Mouse (Mus musculus) cerebellum, adult 11-12 months (tissue): Measurements from ENCODE around the gene Apool.

ENCODE experiments used
- DNase-seq: peaks from one replicate; pipeline ENCODE4 v3.0.0; 2022

Gene Apool

DNA sequence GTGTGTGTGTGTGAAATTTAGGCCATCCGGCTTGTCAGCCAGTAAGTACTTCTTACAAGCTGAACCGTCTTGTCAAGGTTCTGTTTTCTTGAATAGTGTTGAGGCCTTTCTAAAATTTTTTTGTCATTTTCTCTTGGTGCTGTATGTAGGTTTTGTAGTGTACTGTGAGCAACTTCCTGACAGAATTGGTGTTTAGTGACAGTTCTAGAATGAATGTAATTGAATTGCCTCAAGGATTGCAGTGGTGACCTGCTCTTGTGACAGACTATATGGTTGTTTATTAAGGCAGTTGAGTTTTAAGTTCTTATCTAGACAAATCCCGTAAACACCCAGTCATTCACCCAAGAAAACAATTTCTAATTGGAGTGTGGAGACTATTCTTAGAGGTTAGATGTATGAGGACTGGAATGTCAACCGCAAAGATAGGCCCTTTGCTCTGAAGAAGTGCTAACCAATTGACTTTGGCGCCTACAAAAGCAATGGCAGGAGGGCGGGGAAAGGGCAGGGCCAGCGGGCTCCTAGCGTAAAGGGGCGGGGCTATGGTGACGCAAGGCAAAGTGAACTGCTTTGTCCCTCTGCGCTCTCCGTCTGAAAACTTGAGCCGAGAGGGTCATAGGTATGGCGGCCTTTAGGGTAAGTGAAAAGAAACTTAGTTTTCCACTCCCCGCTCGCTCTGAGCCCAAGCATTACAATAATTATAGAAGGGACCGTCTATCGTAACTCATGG, at the start of gene Apool:
TSS of gene Apool (plus strand) at position 531 of the 727 bp plus-strand sequence.
- peak; percentile 77 for DNase-seq

DNA sequence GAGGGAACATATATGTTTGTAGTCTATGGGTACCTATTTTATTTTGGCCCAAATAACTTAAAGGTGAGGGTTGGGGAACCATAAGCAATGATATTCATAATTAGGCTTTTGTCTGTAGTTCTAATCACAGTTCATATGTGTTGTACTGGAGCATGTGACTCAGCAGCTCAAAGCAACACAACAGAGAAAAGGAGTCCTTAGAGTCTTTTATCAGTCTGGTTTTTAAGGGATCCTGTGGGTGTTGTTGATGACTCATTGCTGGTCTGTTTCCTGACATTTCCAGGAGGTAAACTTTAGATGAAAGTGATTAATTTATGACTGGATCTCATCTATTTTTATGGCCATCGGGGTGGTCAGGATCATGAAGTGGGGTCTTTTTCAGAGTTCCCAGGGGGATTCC, 37.6 kb upstream of the Apool start:
- no peak for DNase-seq

DNA sequence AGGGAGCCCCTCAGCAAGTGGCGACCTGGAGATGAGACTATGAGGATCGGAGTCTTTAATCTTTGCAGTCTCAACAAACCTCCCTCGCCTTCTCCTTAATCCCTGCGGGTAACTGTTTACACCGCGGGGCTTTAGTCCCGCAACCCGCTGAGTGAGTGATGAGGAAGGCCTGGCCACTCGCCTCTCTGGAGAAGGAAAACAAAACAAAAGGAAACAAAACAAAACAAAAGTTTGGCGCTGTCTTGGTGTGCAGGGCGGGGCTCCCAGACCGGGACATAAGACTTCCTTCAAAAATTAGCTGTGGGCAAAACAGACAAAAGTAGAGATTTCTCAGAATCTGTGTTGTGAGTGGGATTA, 375 bp downstream of the Apool start:
- DNase-seq = no peak

DNA sequence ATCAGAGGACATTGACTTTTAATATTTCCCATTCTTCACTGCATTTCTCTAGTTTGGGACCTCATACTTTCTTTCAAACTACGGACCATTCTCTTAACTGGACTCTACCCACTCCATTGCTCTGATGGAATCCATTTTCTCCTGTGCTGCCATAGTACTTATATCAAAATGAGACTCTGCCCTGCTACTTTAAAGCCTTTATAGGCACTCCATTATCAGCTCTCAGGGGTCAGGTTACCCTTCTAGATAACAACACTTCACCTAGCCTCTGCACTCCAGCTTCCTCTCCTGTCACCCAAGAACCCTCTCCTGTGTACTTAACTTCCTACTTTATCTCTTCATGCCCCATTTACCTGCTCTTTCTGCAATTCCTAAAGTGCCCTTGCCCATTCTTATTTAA, 960 bp downstream of the Apool start:
- no peak for DNase-seq

DNA sequence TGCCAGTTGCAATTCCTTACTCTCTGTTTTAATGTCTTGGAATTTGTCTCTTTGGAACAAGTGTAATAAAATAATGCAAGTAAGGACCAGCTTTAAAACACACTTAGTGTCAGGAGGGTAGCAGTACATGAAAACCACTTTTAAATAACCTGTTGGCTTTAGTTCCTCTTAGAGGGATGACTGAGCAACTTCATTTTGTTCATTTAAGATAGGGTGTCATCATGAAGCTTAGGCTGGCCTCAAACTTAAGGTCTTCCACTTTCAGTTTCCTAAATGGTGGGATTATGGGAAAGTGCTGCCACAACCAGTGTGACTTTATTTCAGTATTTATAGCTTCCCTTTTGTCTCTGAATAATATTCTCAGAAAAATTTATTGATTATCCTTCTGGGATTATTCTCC, 9.1 kb downstream of the Apool start:
- no peak for DNase-seq

DNA sequence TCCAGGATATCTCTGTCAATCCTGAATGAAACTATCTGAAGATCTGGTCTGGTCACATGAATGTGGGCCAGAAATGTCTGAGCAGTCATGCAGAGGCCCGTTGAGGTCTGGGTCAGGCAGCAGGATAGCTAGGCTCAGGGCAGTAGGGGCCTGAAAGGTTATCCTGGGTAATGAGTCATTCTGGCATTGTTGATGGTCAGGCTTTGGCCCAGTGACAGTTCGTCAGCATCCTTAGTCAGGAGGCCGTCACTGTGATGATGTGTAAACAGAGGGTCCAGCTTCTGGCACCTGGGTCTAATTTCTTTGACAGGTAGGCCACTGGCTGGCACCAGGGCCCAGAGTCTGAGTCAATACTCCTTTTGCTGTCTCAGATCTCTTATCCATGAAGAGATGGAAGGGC, 28.4 kb downstream of the Apool start:
- no peak for DNase-seq

DNA sequence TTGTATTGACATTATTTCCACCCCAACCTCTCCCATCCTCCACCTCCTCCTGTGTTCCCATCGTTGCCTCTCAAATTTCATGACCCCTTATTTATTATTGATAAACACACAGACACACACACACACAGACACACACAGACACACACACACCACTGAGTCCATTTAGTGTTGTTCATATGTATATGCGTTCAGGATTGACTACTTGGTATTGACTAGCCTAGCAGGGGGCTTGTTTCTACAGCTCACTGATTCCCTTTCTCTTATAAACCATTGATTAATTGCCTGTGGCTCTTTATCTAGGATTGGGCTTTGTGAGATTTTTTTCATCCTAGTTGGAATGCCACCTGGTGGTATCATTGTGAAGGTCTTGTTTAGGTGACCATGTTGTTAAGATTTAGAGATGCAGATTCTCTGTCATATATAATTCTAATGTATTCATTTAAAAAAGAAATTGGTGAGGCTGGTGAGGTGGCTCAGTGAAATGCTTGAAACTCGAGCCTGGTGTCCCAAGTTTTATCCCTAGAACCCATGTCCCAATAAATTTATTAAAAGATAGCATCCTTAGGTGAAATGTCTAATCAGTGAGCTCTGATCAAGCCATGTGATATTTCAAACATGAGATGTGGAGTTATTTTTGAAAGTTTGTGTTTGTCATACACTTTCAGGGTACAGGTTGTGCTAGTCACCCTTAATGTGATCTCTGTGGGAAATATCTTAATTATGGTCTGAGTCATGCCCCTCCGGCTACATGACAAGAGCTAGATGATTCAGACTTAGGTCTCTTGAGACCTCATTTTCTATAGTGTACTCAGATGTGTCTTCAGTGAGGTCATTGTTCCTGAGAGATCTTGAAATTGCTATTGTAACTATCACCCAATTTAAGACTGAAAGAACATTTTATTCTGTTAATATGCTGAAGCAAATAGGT, 36.6 kb downstream of the Apool start:
- no peak for DNase-seq

DNA sequence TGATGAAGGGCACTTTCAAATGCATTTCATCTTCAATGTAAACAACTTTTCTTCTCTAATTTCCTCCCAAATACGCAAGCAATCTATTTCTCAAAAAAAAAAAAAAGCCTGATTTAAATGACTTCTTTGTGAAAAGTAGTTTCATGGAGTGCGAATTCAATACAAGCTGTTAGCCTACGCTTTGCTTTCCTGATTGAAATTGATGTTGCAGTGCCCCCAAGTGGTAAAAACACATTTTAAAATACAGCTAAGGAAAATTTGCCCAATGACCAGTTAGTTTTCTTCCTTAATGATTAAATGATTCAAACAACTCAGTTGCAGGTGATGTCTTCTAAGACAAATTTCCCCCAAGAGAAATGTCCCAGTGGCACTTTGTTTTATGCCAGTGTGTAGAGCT, 37.3 kb downstream of the Apool start:
- DNase-seq = no peak

DNA sequence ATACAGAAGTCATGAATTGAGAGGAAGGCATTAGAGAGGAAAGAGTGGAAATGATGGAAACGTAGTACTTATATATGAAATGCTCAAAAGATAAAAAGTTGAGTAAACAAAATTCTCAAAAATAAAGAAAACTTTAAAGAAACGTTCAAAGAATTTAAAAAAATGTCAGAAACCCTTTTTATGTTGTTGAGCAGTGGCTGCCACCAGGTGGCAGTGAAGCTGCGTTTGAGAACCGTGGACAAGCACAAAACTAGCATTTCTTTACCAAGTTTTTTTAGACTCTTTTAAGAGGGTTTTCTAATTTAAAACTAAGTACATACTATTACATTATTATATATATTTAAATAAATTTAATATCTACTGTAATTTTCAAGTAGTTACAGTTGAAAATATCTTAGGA, 57.3 kb downstream of the Apool start:
- no peak for DNase-seq

DNA sequence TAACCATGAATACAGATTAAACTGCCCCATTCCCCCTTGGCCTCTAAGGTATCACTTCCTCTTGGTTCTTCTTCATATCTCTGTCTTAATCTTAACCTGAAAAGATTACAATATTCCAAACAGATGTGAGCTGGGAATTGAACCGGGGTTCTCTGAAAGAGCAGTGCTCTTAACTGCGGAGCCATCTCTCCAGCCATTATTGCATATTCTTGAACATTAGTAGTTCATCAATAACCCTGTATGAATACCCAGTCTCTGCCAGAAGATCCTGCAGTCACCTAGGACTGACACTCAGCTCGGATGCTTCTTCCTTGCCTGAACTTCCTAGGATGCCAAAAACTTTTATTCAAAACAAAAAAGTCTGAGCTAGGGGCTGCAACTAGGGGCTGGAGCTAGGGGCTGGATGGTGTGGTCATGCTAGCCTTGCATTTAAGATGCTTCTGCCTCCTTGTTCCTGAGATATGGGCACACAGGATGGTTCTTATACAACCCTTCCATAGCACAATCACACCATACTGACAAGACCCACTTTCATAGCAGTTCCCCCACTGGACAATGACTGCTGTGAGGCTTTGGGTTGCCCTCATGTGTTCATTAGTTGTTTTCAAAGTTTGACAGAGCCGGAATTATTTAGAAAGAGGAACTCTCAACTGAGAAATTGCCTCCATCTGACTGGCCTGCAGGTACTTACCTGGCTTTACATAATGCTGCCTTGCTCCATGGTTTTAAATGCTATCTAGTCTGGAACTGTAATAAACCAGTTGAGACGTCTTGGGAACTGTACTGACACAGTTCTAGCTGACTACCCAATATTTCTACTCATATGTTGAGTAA, 59.7 kb downstream of the Apool start:
- peak; percentile 45 for DNase-seq

DNA sequence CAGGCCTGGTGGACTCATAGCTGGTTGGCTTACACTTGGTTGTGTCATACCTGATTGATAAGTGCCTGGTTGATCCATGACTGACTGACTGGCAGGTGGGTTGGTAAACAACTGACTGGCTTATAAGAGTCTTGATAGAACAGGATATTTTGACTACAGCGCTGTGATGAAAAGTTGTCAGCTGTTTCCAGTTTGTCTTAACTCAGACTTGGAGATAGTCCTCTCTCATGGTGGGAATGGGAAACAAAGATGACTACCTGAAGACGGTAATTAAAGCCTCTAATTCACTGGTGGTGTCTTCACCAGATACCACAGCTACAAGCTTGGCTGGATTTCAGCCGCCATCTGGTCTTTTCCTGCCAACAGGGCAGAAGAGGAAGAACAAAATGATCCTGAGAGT, 95.5 kb downstream of the Apool start, which contains the start of gene Satl1:
TSS of gene Satl1 (minus strand) at position 101 of the 400 bp plus-strand sequence.
- DNase-seq = no peak

DNA sequence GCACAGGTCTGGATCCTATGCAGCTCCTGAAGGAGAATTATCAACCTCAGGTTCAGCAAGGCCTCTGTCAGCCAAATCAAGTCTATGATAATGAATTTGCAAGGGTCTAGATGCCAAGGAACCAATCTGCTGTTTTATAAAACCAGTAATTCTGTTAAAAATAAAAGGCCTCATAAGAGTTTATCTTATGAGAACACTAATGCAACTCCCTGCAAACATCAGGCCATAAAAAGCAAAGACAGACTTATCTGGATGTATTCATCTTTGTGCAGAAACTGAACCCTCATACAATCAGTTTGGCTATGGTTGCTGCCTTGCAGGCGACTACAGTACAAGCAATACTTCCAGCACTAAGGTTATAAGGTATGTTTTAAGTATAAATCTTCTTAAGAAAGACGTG, 101.2 kb downstream of the Apool start:
- no peak for DNase-seq
